Mouse (Mus musculus): ENCODE data around the gene Prr36.

DNA sequence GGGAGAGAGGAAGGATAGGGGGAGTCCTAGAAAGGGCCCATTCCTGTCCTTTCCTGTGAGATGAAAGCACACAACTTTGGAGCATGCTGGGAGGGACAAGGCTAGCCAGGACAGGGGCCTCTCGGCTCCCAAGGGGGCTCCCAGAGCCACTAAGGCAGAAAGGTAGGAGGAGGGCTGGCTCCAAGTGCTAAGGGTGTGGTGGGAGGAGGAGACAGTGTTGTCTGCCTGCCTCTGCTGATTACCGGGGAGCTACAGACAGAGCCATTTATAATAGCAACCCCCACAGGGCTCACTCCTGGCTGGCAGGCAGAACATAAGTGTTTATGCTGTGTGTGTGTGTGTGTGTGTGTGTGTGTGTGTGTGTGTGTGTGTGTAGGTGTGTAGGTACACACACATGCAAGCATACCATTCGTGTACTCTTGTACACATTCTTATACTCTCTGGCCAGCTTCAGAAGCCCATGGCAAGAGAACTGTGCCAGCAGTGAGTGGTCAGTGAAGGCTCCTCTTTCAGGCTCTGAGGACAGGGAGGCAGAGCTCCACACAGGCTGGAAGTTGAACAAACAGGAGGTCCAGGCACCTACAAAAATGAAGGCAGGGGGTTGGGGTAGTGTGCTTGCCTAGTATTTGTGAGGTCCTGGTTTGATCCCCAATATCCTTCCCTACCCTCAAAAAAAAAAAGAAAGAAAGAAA lies 28.1 kb downstream of the Prr36 start:
- TF ChIP-seq GATA1 (IDR thresholded peaks at IDR 0.05; ENCODE audit: borderline replicate concordance, low read length) (no peak), CTCF (IDR thresholded peaks at IDR 0.05; ENCODE audit: low read depth, low read length) (no peak), TAL1 (conservative IDR thresholded peaks at IDR 0.05; ENCODE audit: low read depth, low read length) (no peak), GATA2 (IDR thresholded peaks at IDR 0.05; ENCODE audit: borderline replicate concordance, low read depth, low read length) (no peak), POLR2AphosphoS5 (IDR thresholded peaks at IDR 0.05; ENCODE audit: insufficient replicate concordance, low read depth, low read length) (no peak)

Measured in G1E (cell line).